Mouse (Mus musculus) megakaryocyte, embryonic 14.5 days (primary cell): ENCODE measurements around the gene Fgfr2. TPM values are rescaled to one million over a fixed set of nuclear protein-coding genes. Genes with fewer than 3 reads are reported as not detected.

Experiments used
- H3K27me3 ChIP-seq: replicated peaks from 2 replicates; pipeline ENCODE3; 2012; ENCODE audit warnings: inconsistent platforms
- H3K36me3 ChIP-seq: replicated peaks from 2 replicates; pipeline ENCODE3; 2012; ENCODE audit warnings: low read length, inconsistent platforms, mixed read lengths
- H3K4me1 ChIP-seq: 2 replicates; pipeline ENCODE4 v1.6.1; 2012; ENCODE audit warnings: inconsistent platforms
- H3K4me3 ChIP-seq: replicated peaks from 2 replicates; pipeline ENCODE3; 2012; ENCODE audit warnings: moderate library complexity, mild to moderate bottlenecking, inconsistent platforms
- H3K9me3 ChIP-seq: 2 replicates; pipeline ENCODE4 v1.6.1; 2012; ENCODE audit warnings: inconsistent platforms
- FLI1 ChIP-seq: IDR thresholded peaks from 2 replicates; pipeline ENCODE4 v1.6.1; 2012; ENCODE audit warnings: low read length, inconsistent platforms, mixed read lengths
- GATA1 ChIP-seq: IDR thresholded peaks from 3 replicates; pipeline ENCODE4 v1.6.1; 2012; ENCODE audit warnings: mixed read lengths, low read length, inconsistent platforms, borderline replicate concordance
- polyA plus RNA-seq: library from polyadenylated mRNA; stranded (reverse); fragments of >175 nt; gene quantifications from 2 replicates; pipeline ENCODE4 v1.2.3, GENCODE M21; 2012; ENCODE audit warnings: low replicate concordance; ENCODE audit not compliant: insufficient read depth

The Fgfr2 gene
- polyA plus RNA-seq, 1 experiment = 0.45 TPM

GRCm38 (mm10) chr7:131609677-131610076, 1513.5 kb downstream of the Fgfr2 start:
- TF ChIP-seq GATA1 = no peak
- TF ChIP-seq FLI1 = no peak
- Histone ChIP-seq H3K36me3 (no peaks in the 10 kb centered on the region), H3K4me1 (no peaks in the 10 kb centered on the region), H3K27me3 (peaks cover 11% of the 10 kb centered on the region), H3K9me3 (no peaks in the 10 kb centered on the region), H3K4me3 (no peak overlapping the region)

GRCm38 (mm10) chr7:131608049-131608448, 1515.1 kb downstream of the Fgfr2 start:
- no peak overlapping the region for H3K4me3 ChIP-seq
- H3K27me3 ChIP-seq = peaks cover 12% of the 10 kb centered on the region
- no peaks in the 10 kb centered on the region for H3K9me3 ChIP-seq
- TF ChIP-seq GATA1 (no peak), FLI1 (no peak)
- H3K36me3 ChIP-seq = no peaks in the 10 kb centered on the region
- H3K4me1 ChIP-seq = peaks cover 5% of the 10 kb centered on the region; the same call in 1 of the 2 replicates

GRCm38 (mm10) chr7:131605481-131605880, 1517.7 kb downstream of the Fgfr2 start:
- Histone ChIP-seq H3K27me3 (peaks cover 14% of the 10 kb centered on the region), H3K4me1 (peaks cover 5% of the 10 kb centered on the region; the same call in 1 of the 2 replicates), H3K9me3 (no peaks in the 10 kb centered on the region), H3K4me3 (no peak overlapping the region), H3K36me3 (no peaks in the 10 kb centered on the region)
- TF ChIP-seq FLI1 (no peak), GATA1 (no peak)

GRCm38 (mm10) chr7:131604946-131605345, 1518.2 kb downstream of the Fgfr2 start:
- Histone ChIP-seq H3K9me3 (no peaks in the 10 kb centered on the region), H3K4me3 (no peak overlapping the region)

DNA sequence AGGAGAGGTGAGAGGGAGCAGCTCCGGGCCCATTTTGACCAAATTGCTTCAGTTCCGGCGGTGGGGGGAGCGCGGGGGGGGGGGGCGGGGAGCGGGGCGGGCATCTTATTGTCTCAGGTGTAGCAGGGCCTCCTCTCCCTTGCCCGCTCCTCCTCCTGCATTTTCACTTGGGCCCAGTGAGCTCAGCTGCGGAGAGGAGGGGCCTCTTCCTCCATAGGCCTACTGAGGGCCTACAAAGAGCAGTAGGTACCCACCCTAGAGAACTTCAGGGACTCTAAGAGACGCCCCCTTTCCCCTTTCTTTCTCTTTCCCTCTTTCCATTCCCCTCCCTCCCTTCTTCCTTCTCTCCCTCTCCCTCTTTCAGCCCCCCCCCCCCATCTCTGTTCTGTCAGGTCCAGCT, 1520.0 kb downstream of the Fgfr2 start:
- H3K9me3 ChIP-seq = no peaks in the 10 kb centered on the region
- peaks cover 26% of the 10 kb centered on the region for H3K27me3 ChIP-seq
- H3K36me3 ChIP-seq = no peaks in the 10 kb centered on the region
- no peak overlapping the region for H3K4me3 ChIP-seq
- H3K4me1 ChIP-seq = peaks cover 5% of the 10 kb centered on the region; the same call in 1 of the 2 replicates
- no peak for TF ChIP-seq GATA1
- TF ChIP-seq FLI1 = no peak

More at GRCm38 (mm10) chr7:131604946-131605345, 1518.2 kb downstream of the Fgfr2 start:
- H3K4me1 ChIP-seq = peaks cover 5% of the 10 kb centered on the region; the same call in 1 of the 2 replicates
- H3K27me3 ChIP-seq = peaks cover 16% of the 10 kb centered on the region
- no peak for TF ChIP-seq GATA1
- no peak for TF ChIP-seq FLI1
- no peaks in the 10 kb centered on the region for H3K36me3 ChIP-seq

- peaks cover 32% of the 10 kb centered on the region for H3K27me3 ChIP-seq
- H3K4me3 ChIP-seq = no peak overlapping the region
- TF ChIP-seq FLI1 (no peak), GATA1 (no peak)
- H3K9me3 ChIP-seq = no peaks in the 10 kb centered on the region
- no peaks in the 10 kb centered on the region for H3K36me3 ChIP-seq
- peaks cover 5% of the 10 kb centered on the region; the same call in 1 of the 2 replicates for H3K4me1 ChIP-seq
Measured at GRCm38 (mm10) chr7:131602106-131602505, 1521.0 kb downstream of the Fgfr2 start.

- H3K9me3 ChIP-seq = no peaks in the 10 kb centered on the region
- H3K36me3 ChIP-seq = no peaks in the 10 kb centered on the region
- no peaks in the 10 kb centered on the region for H3K4me1 ChIP-seq
- H3K27me3 ChIP-seq = peaks cover 27% of the 10 kb centered on the region
- no peak overlapping the region for H3K4me3 ChIP-seq
- TF ChIP-seq GATA1 (no peak), FLI1 (no peak)
Measured at GRCm38 (mm10) chr7:131598483-131598824, 1524.7 kb downstream of the Fgfr2 start.

GRCm38 (mm10) chr7:131597779-131598482, 1525.2 kb downstream of the Fgfr2 start:
- TF ChIP-seq FLI1 (no peak), GATA1 (no peak)
- Histone ChIP-seq H3K9me3 (no peaks in the 10 kb centered on the region), H3K36me3 (no peaks in the 10 kb centered on the region), H3K27me3 (peaks cover 27% of the 10 kb centered on the region), H3K4me3 (no peak overlapping the region), H3K4me1 (no peaks in the 10 kb centered on the region)

GRCm38 (mm10) chr7:131585551-131585950, 1537.6 kb downstream of the Fgfr2 start:
- peaks cover 13% of the 10 kb centered on the region for H3K27me3 ChIP-seq
- H3K9me3 ChIP-seq = no peaks in the 10 kb centered on the region
- H3K36me3 ChIP-seq = no peaks in the 10 kb centered on the region
- H3K4me3 ChIP-seq = no peak overlapping the region
- peaks cover 3% of the 10 kb centered on the region; the same call in 1 of the 2 replicates for H3K4me1 ChIP-seq
- no peak for TF ChIP-seq FLI1
- no peak for TF ChIP-seq GATA1

DNA sequence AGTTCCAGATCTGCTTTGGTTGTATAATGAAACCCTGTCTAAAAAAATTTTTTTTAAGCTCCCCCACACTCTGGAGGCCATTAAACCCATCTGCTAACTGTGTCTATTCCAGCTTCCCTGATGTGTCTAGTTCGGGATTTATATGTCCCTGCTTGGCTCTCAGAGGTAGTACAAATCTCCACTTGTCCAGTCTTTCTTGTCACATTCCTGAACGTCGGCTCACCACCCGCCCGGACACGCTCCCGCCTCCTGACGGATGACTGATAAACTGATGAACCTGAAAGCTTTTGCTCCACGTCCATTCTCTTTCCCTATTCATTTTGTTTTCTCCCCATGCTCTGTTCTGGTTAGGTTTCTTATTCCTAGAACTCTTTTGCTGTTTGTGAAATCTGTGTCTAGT, 1541.0 kb downstream of the Fgfr2 start:
- no peak for TF ChIP-seq GATA1
- no peak for TF ChIP-seq FLI1
- Histone ChIP-seq H3K4me1 (peaks cover 3% of the 10 kb centered on the region; the same call in 1 of the 2 replicates), H3K27me3 (peaks cover 7% of the 10 kb centered on the region), H3K36me3 (no peaks in the 10 kb centered on the region), H3K4me3 (no peak overlapping the region), H3K9me3 (no peaks in the 10 kb centered on the region)
